Mouse (Mus musculus): ENCODE data around the gene Emcn.

The Emcn gene

GRCm38 (mm10) chr3:137340938-137341337, at the start of gene Emcn:
Gene Emcn (plus strand): TSS chr3:137341067.
- DNase-seq (ENCODE audit: low read depth, low spot score), result no peak

GRCm38 (mm10) chr3:137293174-137293591, 47.7 kb upstream of the Emcn start:
- no peak for DNase-seq (ENCODE audit: low read depth, low spot score)

DNA sequence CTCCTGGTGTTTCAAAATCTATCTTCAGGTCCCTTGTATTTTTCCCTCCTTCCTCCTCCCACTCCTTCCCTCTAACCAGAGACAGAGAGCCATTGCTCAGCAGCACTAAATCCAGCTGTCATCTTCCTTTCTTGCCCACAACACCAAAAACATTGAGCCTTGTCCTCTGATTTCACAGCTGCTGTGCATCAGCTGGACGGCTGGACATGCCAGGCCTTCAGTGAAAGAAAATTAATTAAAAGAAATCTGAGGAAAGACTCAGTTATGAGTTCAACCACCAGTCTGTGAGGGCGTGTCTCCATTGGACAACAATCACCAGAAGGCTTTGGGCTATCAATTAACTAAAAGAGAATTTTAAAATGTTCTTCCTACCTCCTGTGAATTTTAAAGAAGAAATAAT, 42.6 kb upstream of the Emcn start:
- no peak for DNase-seq (ENCODE audit: low read depth, low spot score)

DNA sequence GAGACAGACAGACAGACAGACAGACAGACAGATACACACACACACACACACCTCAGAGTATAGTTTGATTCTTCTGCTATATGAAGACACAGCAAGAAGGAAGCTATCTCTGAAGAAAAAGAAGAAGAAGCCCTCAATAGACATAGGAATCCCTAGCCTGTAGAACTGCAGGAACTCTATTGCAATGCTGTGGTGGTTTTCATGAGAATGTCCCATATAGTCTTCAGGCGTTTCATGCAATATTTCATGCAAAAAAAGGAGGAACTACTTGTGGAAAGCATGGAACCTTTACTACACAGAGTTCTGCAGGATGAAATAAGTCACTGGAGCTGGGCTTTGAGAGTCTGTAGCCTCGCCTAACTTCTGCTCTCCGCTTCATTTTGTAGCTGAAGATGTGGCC, 40.7 kb upstream of the Emcn start:
- DNase-seq (ENCODE audit: low read depth, low spot score), result no peak

- no peak for DNase-seq (ENCODE audit: low read depth, low spot score)
These were observed 39.7 kb upstream of the Emcn start for GRCm38 (mm10) chr3:137301195-137301594.

DNA sequence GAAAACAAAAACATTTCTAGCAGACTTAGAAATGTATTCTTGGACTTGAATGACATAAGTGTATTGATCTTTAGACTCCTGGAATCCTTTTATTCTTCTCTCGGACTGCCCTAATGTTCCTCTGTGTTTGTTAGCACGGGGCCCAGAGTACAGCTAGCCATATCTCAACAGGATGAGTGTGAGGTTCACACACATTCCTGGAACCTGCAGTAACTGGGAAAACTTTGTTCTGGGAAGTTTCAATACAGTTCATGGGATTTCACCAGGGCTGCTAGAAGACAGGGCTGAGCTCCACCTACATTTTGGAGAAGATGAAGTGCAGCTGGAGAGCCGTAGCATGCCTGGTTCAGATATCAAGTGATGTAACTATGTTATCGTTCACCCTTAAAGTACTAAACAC, 38.1 kb upstream of the Emcn start:
- DNase-seq (ENCODE audit: low read depth, low spot score), result no peak

DNA sequence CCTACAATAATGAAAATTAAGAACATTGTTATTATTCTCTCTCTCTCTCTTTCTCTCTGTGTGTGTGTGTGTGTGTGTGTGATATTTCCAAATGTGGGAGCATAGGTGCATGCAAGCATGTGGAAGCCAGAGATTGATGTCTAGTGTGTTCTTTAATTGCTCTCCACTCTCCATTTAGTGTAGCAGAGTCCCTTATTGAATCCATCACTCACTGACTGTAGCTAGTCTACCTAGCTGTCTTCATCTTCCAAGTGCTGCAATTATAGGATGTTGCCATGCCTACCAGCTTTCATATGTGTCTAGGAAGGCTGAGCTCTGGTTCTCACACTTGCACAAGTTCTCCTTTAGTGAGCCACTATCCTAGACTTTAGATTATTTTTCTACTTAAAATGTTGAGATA, 30.9 kb upstream of the Emcn start:
- DNase-seq (ENCODE audit: low read depth, low spot score), result no peak

DNA sequence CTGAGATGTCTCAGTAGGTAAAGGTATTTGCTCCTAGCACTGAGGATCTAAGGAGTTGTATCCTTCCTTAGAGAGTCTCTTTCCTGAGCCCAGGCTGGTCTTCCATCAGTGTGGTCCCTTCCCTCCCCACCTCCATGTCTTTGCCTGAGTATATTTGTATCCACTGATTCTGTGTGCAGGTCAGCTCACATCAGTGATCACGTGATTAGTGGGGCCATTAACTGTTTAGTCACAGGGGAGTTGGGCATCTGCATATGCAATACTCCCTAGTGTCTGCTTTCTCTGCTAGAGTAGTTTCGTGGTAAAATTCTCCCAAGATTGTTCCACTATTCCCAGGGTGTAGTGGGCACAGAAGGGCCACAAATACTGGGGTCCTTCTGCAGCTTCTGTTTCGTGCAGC, 28.3 kb upstream of the Emcn start:
- DNase-seq (ENCODE audit: low read depth, low spot score), result no peak

GRCm38 (mm10) chr3:137313775-137314362, 27.0 kb upstream of the Emcn start:
- DNase-seq (ENCODE audit: low read depth, low spot score), result no peak

DNA sequence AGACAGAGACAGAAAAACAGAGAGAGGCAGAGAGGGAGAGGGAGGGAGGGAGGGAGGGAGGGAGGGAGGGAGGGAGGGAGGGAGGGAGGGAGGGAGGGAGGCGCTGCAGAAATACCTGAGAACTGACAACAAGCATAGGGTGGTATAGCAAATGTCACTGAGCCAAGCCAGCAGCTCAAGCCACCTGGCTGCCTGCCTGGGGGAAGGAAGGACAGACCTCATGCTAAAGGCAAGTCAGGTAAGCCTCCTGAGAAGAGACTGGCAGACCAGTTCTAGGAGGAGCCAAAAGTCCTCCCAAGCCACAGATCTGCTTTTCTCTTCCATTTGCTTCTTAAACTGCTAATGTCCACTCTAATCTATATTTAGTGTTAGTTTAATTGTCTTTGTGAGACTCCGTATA, 22.5 kb upstream of the Emcn start:
- no peak for DNase-seq (ENCODE audit: low read depth, low spot score)

DNA sequence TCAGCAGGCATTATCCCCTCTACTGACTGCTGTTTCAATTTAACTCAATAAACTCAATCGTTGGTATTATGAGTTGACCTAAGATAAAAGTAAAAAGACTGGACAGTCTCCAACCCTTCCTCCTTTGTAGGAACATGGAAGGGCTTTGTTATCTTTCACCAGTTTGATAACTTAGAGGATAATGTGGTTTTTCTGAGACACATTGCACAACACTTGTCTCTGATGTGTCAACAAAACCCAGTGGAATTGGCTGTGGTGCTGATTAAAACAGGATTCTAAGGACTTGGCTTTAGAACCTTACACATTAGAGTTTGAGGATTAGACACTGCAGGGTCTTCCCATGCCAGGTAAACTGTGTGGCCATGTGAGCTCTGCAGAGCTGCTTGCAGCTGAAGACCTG, 20.9 kb upstream of the Emcn start:
- no peak for DNase-seq (ENCODE audit: low read depth, low spot score)

DNA sequence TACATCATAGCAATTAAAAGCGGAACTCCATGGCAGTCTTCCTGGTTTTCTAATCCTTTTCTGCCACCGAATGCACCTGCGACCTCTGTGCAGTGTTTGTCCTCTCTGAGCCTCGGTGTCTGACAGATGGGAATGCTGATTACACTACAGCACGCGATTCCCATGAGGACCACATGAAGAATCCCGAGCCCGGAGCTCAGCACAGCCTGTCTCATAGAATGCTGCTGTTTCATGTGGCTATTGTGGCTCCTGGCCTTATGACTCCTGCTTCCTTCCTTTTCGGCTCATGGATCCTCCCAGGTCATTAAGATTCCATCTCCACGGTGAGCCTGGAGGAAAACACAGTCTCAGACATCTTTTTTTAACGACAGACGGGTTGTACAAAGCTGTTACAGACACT, 18.6 kb upstream of the Emcn start:
- DNase-seq (ENCODE audit: low read depth, low spot score), result no peak

DNA sequence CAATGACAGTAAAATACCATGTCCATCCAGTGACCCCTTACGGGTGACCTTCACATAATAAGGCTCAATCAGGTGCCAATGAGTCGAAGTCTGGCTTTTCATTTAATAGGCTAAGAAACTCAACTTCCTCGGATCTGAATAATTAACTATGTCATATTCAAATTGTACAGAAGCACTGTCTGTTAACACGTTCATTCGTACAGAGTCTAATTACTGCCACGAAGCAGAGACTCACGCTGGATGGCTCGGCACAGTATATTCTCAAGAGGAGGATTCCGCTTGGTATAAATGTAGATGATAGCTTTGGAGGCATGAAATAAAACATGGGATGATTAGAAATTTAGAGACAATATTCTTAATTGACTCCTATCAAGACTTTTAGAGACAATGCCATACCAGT, 11.0 kb upstream of the Emcn start:
- no peak for DNase-seq (ENCODE audit: low read depth, low spot score)

- DNase-seq (ENCODE audit: low read depth, low spot score), result no peak
These were observed 9.9 kb upstream of the Emcn start for GRCm38 (mm10) chr3:137330950-137331349.

- DNase-seq (ENCODE audit: low read depth, low spot score), result no peak
These were observed 8.3 kb upstream of the Emcn start for GRCm38 (mm10) chr3:137332531-137332930.

DNA sequence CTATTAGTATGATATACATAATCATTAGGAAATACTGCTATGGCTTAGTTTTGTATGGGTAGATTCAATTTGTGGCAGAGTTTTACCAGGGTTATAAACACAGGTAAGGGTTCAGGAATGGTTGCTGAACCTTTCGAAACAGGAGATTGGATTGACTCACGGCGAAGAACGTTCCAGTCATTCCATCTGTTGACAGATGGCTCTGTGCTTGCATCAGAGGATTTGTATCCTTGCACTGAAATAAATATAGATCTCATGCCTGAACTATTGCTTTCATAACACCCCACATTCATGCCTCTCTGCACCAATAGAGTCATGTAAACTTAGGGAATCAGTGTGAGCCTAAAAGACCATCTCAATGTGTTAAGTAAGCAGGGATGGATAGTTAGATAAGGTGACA, 4.9 kb upstream of the Emcn start:
- DNase-seq (ENCODE audit: low read depth, low spot score), result no peak

DNA sequence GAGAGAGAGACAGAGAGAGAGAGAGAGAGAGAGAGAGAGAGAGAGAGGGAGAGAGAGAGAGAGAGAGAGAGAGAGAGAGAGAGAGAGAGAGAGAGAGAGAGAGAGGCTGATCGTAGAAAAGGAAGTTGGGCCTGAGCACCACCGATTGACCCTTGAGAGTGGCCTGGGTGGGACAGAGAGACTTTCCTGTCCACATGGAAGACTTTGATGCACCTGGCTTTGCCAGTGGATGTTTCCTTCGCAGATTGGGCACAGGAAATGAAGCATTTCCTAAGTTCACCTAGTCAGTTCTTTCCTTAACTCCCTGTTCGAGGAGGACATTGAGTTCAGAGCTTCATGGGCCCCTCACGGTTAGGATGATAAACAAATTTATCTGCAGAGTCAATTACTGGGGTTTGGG, 2.6 kb downstream of the Emcn start:
- DNase-seq (ENCODE audit: low read depth, low spot score), result no peak

DNA sequence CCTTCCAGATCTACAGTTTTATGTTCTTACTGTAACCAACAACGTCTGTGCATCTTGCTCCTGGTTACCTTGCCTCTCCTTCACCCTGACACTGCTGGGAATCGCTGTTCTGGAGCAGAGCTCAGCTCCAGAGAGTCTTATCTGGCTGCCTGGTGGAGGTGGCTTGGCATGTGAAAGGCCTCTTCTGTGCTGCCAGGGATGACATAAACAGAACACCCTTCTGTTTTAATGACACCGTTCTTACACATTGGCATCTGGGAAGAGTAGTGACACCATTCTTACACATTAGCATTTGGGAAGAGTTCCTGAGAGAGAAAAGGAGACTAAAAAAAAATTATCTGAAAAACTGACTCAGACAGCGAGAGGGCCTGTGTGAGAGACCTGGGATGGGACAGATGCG, 11.0 kb downstream of the Emcn start:
- no peak for DNase-seq (ENCODE audit: low read depth, low spot score)

GRCm38 (mm10) chr3:137356697-137357096, 15.8 kb downstream of the Emcn start:
- DNase-seq (ENCODE audit: low read depth, low spot score), result no peak

GRCm38 (mm10) chr3:137367123-137367825, 26.4 kb downstream of the Emcn start:
- DNase-seq (ENCODE audit: low read depth, low spot score), result no peak

- no peak for DNase-seq (ENCODE audit: low read depth, low spot score)
These were observed 27.0 kb downstream of the Emcn start for GRCm38 (mm10) chr3:137367826-137368325.

DNA sequence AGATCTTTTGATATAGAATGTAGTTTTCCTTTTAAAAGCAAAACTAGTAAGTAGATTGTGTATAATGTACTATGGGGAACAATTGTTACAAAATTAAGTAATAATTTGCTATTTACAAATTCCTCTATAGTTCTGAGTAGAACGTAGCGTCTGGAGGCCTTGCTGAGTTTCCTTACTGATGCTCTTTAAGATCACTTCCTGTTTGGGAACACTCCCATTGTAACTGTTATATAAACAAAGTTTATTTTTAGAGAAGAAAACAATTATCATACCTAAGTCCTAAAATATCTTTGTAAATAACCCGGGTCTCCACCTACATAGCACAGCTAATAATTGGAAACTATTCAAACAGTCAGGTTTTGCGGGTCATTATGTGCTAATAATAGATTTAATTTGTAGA, 32.0 kb downstream of the Emcn start:
- no peak for DNase-seq (ENCODE audit: low read depth, low spot score)

DNA sequence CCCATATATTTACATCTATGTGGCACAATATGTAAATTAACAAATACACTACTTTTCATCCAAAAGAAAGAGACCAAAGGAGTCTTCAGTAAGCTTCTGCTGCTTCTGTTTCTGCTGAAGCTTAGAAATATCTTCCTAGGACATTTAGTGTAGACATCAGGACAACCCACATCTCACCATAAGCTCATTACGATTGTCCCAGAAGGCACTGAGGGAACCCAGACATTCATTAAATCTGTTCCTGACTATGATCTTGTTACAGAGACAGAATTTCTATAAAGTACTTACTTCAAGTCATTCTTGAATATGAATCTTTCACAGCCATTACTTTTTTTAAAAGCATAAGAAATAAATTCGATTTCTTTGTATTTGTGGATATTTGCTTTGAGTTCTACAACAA, 41.4 kb downstream of the Emcn start:
- no peak for DNase-seq (ENCODE audit: low read depth, low spot score)

GRCm38 (mm10) chr3:137395588-137395987, 54.7 kb downstream of the Emcn start:
- DNase-seq (ENCODE audit: low read depth, low spot score), result no peak

Data from embryo, embryonic 11.5 days (tissue).